Mouse (Mus musculus) cerebellum, adult 18-20 months (tissue): ENCODE data around the gene 1700030K09Rik.

ENCODE experiments used
- DNase-seq, 2 experiments: peaks; one replicate each; pipeline ENCODE4 v3.0.0; 2021

The 1700030K09Rik gene

GRCm38 (mm10) chr8:72507505-72507904, 63.8 kb downstream of the 1700030K09Rik start:
- no peak for DNase-seq
